Mouse (Mus musculus) spleen, postnatal 36 days (tissue): ENCODE data around the gene Gm20388.
"Not testable (repeated sequence)": the region's sequence is repeated elsewhere in the genome, so short reads cannot be mapped to it uniquely, and the experiment has no call there.

ENCODE experiments used
- DNase-seq, 2 experiments: peaks; one replicate each; pipeline ENCODE4 v3.0.0; 2022; ENCODE audit warnings: low spot score in 2 of 2, mixed read lengths in 1 of 2

Gene Gm20388

DNA sequence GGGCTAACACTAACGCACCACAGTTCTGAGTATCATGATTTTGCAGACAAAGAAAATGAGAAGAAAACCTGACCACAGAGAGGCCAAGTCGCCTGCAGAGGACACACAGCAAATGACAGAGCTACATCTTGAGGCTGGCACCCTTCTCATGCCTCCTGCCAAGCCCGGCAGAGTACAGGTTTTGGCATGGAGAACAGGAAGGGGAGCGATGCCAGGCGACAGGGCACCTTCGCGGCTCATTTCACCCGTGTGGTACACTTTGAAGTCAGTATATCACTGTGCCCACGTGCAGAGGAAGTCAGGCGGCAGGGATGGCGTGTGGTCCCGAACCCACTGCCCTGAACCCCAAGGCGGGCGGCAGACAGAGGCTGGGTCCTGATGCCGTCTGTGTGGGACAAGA, 1750.0 kb downstream of the Gm20388 start:
- no peak for DNase-seq

DNA sequence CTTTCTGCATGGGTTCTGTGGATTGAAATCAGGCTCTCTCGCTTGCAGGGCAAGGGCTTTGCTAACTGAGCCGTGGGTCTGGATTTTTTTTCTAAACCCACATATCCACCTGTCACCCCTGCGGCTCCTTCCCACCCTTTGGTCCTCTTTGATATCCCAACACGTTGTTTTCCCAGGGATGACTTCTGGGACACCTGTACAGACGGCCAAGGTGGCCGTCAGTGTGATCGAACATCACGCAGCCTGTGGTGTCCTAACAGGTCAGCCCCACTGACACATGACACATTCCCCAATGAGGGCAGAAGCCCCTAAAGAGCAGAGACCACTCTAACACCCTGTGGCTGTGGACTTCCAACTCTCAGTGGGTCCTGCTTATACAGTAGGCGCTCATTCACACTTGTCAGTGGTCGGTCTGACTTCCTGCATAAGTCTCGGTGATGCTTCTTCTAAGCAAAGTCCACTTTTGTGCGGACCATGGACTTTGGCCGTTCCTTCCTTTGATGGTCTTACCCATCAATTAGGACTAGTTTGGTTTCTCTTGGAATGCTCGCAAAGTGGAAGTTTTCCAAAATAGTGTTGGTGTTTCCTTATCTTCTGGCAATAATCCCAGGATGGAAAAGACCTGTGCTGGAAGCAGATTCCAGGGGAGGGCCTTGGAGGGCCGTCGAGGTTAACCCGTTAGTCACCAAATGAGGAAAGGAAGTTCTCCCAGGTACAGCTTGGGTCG, 1751.2 kb downstream of the Gm20388 start:
- no peak for DNase-seq

DNA sequence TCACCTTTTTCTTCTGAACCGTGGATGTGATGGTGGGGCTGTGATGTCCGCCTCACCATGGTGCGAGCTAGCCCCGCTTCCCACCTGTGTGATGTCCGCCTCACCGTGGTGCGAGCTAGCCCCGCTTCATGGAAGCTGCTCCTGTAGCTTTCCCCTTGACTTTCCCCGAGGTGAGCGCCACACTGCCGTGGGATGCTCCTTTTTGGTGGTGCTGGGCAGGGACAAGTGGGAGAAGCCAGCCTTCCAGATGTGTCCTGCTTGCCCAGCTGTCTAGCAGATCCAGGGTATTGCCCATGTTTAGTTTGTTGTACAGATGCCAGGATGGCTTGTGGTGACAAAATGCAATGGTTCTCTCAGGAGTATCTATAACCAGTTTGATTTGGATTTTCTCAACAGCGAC, 1752.5 kb downstream of the Gm20388 start:
- DNase-seq: no peak

GRCm38 (mm10) chr8:121665329-121665728, 1754.7 kb downstream of the Gm20388 start:
- peak in 1 of 2 experiments; percentile 11 for DNase-seq

- DNase-seq: not testable (repeated sequence)
Observed at GRCm38 (mm10) chr8:121667936-121668500, 1757.4 kb downstream of the Gm20388 start.

DNA sequence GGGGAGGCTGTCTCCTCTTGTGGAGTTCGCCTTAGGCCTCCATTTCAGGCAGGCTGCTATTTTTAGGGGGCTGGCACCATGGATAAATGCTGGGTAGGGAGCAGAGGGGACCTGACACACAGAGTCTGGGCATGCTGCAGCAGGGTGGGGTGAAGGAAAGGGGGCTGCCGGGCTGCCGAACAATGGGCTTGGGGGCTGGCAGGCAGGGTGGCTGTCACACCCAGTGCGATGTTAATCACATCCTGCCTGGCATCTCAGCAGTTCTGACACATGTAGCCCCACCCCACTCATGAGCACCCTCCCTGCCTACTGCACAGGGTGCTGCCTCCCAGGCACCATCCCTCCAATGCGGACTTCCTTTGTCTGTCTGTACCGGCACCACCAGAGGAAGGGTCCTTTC, 1757.9 kb downstream of the Gm20388 start:
- no peak for DNase-seq

- DNase-seq: no peak
Observed at GRCm38 (mm10) chr8:121669208-121669607, 1758.6 kb downstream of the Gm20388 start.

- DNase-seq: no peak
Observed at GRCm38 (mm10) chr8:121673153-121673552, 1762.5 kb downstream of the Gm20388 start.

DNA sequence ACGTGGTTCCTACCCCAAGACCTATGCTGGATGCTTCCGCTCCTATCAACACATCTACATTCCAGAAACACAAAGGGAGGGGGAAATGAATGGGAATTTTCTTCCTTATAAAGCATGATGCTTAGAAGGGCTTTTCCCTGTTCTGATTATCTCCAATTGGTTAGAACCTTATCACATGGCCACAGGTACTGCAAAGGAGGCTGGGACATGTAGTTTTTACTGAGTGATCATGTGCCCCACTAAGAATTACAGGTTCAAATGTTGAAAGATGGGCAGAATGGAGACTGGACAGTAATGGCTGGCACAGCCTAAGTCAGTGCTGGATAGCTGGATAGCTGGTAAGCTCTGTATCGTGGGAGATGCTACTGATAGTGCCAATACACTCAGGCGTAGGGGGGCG, 1763.3 kb downstream of the Gm20388 start:
- no peak for DNase-seq

DNA sequence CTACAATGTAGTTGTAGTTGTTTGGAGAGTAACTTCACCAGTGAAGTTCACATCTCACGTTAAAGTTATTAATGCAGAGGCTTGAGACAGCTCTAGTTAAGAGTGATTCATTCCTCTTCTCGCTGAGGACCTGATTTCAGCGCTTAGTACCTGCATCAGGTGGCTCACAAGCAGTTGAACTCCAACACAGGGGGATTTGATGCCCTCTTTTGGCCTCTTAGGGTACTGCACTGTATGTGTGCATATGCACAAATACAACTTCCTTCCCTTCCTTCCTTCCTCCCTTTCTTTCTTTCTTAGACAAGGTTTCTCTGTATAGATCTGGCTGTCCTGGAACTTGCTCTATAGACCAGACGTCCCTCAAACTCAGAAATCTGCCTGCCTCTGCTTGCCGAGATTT, 1763.9 kb downstream of the Gm20388 start:
- no peak for DNase-seq

- no peak for DNase-seq
Observed at GRCm38 (mm10) chr8:121675161-121675560, 1764.5 kb downstream of the Gm20388 start.

GRCm38 (mm10) chr8:121675701-121676100, 1765.1 kb downstream of the Gm20388 start:
- peak in 1 of 2 experiments; percentile 11 for DNase-seq

- DNase-seq: no peak
Observed at GRCm38 (mm10) chr8:121678696-121679095, 1768.1 kb downstream of the Gm20388 start.

DNA sequence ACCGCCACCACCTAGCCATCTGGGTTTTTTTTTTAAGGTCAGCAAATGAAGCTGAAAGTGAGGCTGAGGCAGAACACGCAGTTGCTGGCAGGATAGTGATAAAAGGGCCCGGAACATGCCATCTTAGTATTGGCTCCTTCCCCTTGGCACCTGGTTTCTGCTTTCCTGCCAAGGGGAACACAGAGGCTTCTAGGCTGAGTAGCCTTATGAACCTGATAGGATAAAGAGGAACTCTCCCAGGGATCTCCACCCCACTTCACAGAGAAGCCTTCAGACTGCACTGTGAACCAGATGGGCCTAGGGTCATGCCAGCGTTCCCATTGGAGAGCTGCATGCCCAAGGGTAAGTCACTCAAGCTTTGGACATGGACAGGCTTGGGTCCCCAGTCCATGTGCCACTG, 1770.3 kb downstream of the Gm20388 start:
- DNase-seq: no peak

GRCm38 (mm10) chr8:121681457-121681856, 1770.8 kb downstream of the Gm20388 start:
- no peak for DNase-seq

DNA sequence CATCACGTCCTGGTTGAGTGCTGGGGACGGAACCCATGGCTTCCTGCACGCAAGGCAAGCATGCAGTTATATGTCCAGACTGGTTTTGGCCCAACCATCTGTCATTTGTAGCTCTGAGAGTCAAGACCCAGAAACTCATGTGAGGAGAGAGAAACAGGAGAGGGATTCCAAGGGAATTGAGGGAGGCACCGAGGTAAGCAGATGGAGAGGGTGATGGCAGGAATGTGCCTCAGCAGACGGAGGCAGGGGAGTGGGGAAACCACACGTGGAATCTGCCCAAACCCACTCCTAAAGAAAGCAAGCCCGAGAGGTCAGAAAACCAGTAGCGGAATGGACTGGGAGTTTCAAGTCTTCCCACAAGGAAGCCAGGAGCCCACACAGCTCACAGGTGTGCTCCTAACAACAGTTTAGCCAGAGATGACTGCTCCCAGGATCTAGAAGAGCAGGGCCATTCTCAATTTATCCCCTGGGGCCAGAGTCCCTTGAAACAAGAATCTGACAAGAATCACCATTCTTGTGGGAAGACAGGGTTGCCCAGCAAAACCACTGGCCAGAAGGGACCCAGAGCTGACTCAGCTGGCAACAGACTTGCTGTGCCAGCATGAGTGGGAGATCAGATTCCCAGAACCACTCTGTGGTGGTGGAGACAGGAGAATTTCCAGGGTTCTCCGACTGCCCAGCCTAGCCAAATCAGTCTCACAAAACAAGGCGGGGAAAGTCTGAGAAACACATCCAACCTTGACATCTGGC, 1772.6 kb downstream of the Gm20388 start:
- no peak for DNase-seq

- peak in 1 of 2 experiments; percentile 13 for DNase-seq
Observed at GRCm38 (mm10) chr8:121685419-121685818, 1774.8 kb downstream of the Gm20388 start.

DNA sequence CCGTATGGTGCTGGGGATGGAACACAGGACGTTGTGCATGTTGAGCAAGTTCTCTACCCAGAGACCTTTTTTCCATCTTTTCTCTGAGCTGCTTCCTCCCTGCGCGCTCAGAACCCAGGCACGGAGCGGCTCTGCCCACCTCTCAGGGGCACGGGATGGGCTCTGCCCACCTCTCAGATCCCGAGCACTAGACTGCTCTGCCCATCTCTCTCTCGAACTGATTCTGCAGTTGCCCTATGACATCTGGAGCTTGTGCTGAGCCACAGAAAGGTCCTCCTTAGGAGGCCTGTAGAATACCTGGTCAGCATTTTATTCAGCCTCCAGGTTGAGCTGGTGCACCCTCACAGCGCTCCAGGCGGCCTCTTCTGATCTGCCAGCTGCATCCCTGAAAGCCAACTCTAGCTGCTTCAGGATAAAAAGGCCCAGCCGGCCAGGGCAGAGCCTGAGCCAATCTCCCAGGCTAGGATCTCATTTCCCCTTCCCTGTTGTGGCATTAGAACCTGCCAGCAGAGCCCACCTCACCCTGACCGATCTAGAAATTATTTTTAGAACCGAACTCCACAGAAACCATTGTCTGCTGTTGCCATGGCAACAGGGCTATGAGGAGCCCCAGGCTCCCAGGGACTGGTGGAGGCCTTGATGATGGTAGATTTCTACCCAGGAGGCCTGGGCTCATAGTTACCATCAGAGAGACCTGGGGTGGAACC, 1777.0 kb downstream of the Gm20388 start:
- no peak for DNase-seq

DNA sequence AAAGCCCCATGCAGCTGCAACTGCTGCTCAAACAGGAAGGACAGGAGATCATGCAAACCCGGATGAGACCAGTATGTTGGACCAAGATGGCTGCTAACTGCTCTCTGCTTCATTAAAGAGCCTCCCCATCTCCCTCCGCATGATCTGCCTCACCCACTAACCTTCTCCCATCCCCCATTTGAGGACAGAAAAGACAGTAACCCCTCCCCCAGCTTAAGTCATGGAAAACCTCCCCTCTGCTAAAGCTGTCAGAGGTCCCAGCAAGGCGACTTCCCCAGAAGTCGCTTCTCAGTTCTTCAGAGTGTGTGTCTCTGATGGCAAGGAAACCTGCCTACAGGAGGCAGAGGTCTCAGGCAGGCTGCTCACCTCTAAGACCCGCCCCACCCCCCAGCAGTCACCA, 1777.9 kb downstream of the Gm20388 start:
- no peak for DNase-seq

GRCm38 (mm10) chr8:121694453-121694852, 1783.8 kb downstream of the Gm20388 start:
- DNase-seq: no peak

GRCm38 (mm10) chr8:121695585-121696184, 1785.0 kb downstream of the Gm20388 start:
- DNase-seq: no peak
